Mouse (Mus musculus) brain, embryonic 14.5 days (tissue): Measurements from ENCODE around the gene Olah. TPM values are rescaled to one million over a fixed set of nuclear protein-coding genes. Genes with fewer than 3 reads are reported as not detected.
A peak's percentile ranks its signal among the peaks of the same experiment; 100 is the strongest.
"Not testable (repeated sequence)": the region's sequence is repeated elsewhere in the genome, so short reads cannot be mapped to it uniquely, and the experiment has no call there.

Experiments used
- DNase-seq: peaks from one replicate; pipeline ENCODE4 v3.0.0-alpha.2; 2011; ENCODE audit warnings: low read depth
- CTCF ChIP-seq: fragments of 200-500 bp; IDR thresholded peaks from 2 replicates; pipeline ENCODE4 v1.5.1; 2012; ENCODE audit warnings: inconsistent platforms, mild to moderate bottlenecking, moderate library complexity, borderline replicate concordance; ENCODE audit not compliant: insufficient read depth, insufficient read length; ENCODE audit errors: extremely low read depth
- POLR2A ChIP-seq: fragments of 200-500 bp; IDR thresholded peaks from 2 replicates; pipeline ENCODE4 v1.6.1; 2012; ENCODE audit warnings: mild to moderate bottlenecking, inconsistent platforms, borderline replicate concordance; ENCODE audit not compliant: poor library complexity, insufficient read depth, insufficient read length, severe bottlenecking; ENCODE audit errors: extremely low read depth
- polyA plus RNA-seq: library from polyadenylated mRNA; depleted of rRNA; stranded (reverse); fragments of >200 nt; gene quantifications from 2 replicates; pipeline ENCODE4 v1.2.3, GENCODE M21; 2012; rRNA removed

The Olah gene
- 0.04 TPM in 1 of 2 replicates, not detected in the other for polyA plus RNA-seq

- DNase-seq, result not testable (repeated sequence)
Observed at GRCm38 (mm10) chr2:3397110-3397509, at the start of gene Olah. Gene Olah (minus strand): TSS chr2:3397210.

GRCm38 (mm10) chr2:3445984-3446383 is 49.0 kb upstream of the Olah start:
- no peak for DNase-seq
- TF ChIP-seq POLR2A, result no peak
- no peak for TF ChIP-seq CTCF

- DNase-seq, result peak; percentile 17
- TF ChIP-seq CTCF, result no peak
- TF ChIP-seq POLR2A, result no peak
Observed at GRCm38 (mm10) chr2:3444206-3444605, 47.2 kb upstream of the Olah start.

DNA sequence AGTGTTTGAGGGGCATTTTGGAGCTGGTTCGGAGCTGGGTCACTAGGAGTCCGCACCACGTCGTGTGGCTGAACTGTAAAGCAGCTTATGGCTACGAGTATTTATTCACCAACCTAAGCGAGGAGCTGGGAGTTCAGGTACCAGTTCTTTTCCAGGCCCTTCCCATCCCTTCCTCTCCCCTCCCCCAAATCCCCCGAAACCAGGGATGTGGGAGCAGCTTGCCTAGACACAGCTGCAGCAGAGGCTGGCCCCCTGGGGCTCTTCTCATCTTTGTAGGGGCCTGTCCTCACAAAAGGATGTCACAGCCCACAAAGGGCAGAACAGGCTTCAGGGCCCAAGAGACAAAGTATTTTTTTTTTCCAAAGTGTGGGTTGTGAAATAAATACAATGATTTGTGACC is 40.9 kb upstream of the Olah start:
- TF ChIP-seq CTCF (no peak), POLR2A (no peak)
- no peak for DNase-seq

DNA sequence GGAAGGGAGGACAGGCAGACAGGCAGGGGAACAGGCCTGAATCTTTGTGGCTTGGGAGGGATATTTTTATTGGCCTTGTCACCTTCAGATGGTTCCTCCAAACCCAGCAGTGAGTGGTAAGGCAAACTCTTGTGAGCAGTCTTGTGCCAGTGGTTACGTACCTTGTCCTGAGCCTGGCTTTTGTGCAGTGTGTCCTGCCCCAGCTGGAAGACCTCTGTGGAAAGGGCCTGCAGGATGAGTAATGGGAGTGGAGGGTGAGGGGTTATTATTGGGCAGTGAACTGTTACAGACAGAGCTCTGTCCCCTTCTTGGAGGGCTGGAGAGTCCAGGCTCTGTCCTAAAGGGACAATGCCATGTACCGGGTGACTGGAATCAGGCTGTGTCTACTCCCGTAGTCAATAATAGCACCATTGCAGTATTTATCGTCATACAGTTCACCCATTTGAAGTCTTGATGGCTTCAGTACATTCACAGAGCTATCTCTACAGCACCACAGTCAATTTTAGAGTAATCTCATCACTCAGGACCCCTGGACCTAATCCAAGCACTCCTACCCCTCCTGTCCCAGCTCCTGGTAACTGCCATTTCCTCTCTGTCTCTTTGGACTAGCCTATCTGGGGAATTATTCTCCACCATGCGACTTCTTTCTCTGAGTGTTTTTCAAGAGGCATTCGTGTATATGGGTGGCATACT is 38.5 kb upstream of the Olah start:
- TF ChIP-seq CTCF, result no peak
- TF ChIP-seq POLR2A, result no peak
- DNase-seq, result no peak

GRCm38 (mm10) chr2:3430956-3431355 is 33.9 kb upstream of the Olah start:
- TF ChIP-seq CTCF, result no peak
- TF ChIP-seq POLR2A, result no peak
- no peak for DNase-seq

GRCm38 (mm10) chr2:3424579-3424910 is 27.5 kb upstream of the Olah start:
- TF ChIP-seq POLR2A (no peak), CTCF (no peak)
- no peak for DNase-seq

DNA sequence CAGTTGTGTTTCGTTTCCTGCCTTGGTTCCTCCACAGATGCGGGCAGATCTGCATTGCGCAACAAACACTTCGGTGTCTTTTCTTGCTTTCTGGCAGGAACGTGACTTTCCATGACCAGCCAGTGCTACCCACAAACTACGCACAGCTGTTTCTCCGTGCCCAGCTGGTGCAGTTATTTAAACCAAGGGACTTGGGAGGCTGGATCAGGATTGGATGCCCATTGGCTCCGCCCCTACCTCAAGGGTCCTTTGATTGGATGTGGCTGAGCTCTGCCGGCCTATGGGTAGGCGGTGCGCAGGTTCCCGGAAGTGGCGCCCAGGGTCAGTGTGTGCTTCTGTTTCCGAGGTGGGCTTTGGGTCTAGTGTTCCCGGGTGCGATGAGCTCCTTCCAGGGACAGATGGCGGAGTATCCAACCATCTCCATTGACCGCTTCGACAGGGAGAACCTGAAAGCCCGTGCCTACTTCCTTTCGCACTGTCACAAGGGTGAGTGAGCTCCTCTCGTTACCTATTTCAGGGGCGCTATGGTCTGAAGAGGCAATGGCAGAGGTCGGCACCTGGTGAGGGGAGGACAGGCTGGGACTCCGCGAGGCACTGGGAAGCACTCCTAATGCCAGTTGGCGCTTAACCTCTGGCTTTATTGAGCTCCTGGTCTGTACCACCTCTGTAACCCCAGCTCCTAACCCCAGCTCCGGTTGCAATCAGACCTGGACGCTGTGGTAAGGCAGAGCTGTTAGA is 27.0 kb upstream of the Olah start, which contains the start of gene Dclre1c:
TSS of gene Dclre1c (plus strand) at position 291 of the 738 bp plus-strand sequence.
- TF ChIP-seq CTCF, result no peak
- TF ChIP-seq POLR2A, result no peak; the same call in 1 of the 2 replicates
- DNase-seq, result peak; percentile 97

DNA sequence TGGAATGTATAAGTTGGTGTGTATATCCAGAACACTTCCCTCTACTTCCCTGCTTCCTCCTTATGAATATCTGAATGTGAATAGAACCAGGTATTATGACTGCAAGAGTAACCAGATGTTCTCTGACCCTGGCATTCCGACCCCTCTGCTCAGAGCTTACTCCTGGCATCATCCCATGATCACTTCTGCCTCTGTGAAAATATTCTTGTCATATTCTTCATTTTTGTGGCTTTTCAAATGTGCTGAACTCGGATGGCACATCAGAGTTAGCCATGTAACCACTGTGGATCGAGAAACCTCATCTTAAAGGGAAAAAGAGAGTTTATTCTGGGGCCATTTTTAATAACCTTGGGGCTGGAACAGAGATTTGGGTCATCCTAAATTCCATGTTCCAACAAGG is 25.5 kb upstream of the Olah start, which contains the start of gene Meig1:
TSS of gene Meig1 (minus strand) at position 101 of the 400 bp plus-strand sequence.
- TF ChIP-seq CTCF (no peak), POLR2A (no peak)
- no peak for DNase-seq

GRCm38 (mm10) chr2:3420157-3420556 is 23.1 kb upstream of the Olah start:
- no peak for TF ChIP-seq POLR2A
- no peak for TF ChIP-seq CTCF
- DNase-seq, result peak; percentile 61

DNA sequence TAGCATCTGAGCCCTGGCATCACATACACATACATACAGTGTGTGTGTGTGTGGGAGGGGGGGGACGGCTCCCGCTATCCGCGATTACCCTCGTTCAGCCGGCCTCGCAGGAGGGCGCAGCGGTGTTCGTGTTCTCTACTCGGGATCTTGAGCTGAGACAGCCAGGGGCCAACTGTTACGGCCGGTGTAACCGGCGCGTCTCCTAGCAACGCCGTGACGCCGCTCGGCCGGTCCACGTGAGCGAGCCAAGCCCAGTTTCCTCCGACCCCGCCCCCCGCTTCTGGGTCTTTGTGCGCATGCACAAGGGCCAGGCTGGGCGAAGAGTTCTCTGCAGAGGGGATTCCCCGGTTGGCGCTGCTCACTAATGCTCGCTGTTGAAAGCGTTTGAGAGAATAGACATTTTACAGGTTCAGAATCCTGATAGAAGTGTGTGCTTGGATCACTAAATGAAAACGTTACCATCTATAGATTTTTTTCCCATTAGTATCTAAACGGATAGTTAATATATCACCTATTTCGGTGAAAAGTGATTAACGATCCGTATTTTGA is 21.9 kb upstream of the Olah start:
- DNase-seq, result peak; percentile 97
- TF ChIP-seq CTCF (no peak), POLR2A (peak; percentile 29; the same call in 1 of the 2 replicates)

DNA sequence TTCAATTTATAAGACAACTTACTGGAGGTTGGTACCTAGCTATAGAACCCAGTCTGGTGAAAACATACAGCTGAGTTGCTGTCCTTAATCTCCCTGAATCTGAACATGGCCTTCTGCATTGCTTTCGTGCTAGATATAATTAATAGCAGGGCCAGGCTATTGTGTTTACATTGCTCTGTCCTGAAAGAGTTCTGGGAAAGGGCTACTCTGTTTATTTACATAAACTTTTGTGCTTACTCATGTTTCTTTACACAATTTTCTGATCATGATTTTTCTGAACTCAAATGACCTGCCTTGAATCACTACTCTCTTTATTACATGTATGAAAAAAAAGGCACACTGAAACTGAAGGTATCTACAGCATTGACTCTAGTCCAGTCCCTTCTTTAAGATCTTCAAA is 18.7 kb upstream of the Olah start:
- no peak for TF ChIP-seq POLR2A
- no peak for TF ChIP-seq CTCF
- no peak for DNase-seq

DNA sequence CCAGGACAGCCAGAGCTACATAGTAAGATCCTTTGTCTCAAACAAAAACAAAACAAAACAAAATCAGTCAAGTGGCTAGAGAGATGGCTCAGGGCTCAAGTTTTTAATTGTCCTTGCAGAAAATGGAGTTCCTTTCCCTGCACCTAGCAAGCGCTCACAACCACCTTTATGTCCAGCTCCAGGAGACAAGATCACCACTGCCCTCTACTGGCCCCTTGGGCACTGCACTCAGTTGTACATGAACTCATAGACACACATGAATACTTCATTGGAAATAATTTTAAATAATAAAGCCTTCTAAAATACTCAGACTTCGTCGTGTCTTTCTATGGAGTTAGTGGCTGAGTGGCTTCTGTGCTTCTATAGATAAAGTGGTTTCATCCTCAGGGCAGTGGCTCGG is 17.2 kb upstream of the Olah start:
- peak; percentile 75 for DNase-seq
- TF ChIP-seq POLR2A (no peak), CTCF (peak; percentile 77)
